Mouse (Mus musculus) olfactory bulb, adult 2 months (tissue): Measurements from ENCODE around the gene Rdh16.

Experiments
- CTCF ChIP-seq: fragments of 200-500 bp; IDR thresholded peaks from 2 replicates; pipeline ENCODE4 v1.5.1; 2012; ENCODE audit warnings: low read depth, mild to moderate bottlenecking, low read length, moderate library complexity; ENCODE audit not compliant: insufficient read depth
- POLR2A ChIP-seq: fragments of 200-500 bp; IDR thresholded peaks from 2 replicates; pipeline ENCODE4 v1.6.1; 2012; ENCODE audit warnings: mild to moderate bottlenecking, low read depth, low read length, moderate library complexity; ENCODE audit not compliant: insufficient read depth

GRCm38 (mm10) chr10:127849628-127850027 is 48.7 kb downstream of the Rdh16 start, which contains the start of gene Rdh19:
- TF ChIP-seq CTCF (no peak), POLR2A (no peak)
